ENCODE assay signal across 11 mouse cellular contexts in genomic region chr16:74984207-74984606, GRCm38 (mm10).
"Had no signal": no experiment of that assay in that cellular context is flagged by ENCODE, and none has a peak within 500 bp of the region (broad histone marks: within the 10 kb centered on the region; RNA-seq: fewer than 3 reads in every experiment).

No protein-coding gene starts in this region.

- DNase-seq: kidney, adult 18-20 months; kidney, adult 9 months; kidney, postnatal 14 days; left cerebral cortex, postnatal 4 days; liver, postnatal 0 days; lung, embryonic 14.5 days; right cerebral cortex, adult 18-20 months; right cerebral cortex, postnatal 14 days; right cerebral cortex, postnatal 4 days; thymus, adult 18-20 months; thymus, postnatal 36 days had no signal
